Mouse (Mus musculus) stomach, postnatal 0 days (tissue): ENCODE results near the gene Apoa2. TPM values are rescaled to one million over a fixed set of nuclear protein-coding genes. Genes with fewer than 3 reads are reported as not detected.

ENCODE experiments used
- ATAC-seq: fragments of 200-750 bp; cut with Nextera tagmentation; 2 replicates; pipeline ENCODE4 v1.8.0; 2017; ENCODE audit not compliant: low FRiP score, low TSS enrichment
- DNase-seq: peaks from one replicate; pipeline ENCODE4 v3.0.0-alpha.2; 2016; ENCODE audit warnings: low spot score
- H3K27ac ChIP-seq: fragments of 300-500 bp; sonication (generic); replicated peaks from 2 replicates; pipeline ENCODE4 v1.5.1; 2014; ENCODE audit warnings: mild to moderate bottlenecking, control low read depth
- H3K27me3 ChIP-seq: fragments of 300-500 bp; sonication (generic); 2 replicates; pipeline ENCODE4 v1.6.1; 2014; ENCODE audit warnings: low read length; ENCODE audit not compliant: control insufficient read depth, insufficient read depth
- H3K36me3 ChIP-seq: fragments of 300-500 bp; sonication (generic); 2 replicates; pipeline ENCODE4 v1.6.1; 2014; ENCODE audit warnings: low read length, mixed read lengths; ENCODE audit not compliant: control insufficient read depth, insufficient read depth
- H3K4me1 ChIP-seq: fragments of 300-500 bp; sonication (generic); replicated peaks from 2 replicates; pipeline ENCODE4 v1.6.1; 2014; ENCODE audit warnings: antibody characterized with exemption; ENCODE audit not compliant: control insufficient read depth, insufficient read depth
- H3K4me2 ChIP-seq: fragments of 300-500 bp; sonication (generic); replicated peaks from 2 replicates; pipeline ENCODE4 v1.6.1; 2014; ENCODE audit warnings: low read depth, mild to moderate bottlenecking, control low read depth, moderate library complexity
- H3K4me3 ChIP-seq: fragments of 300-500 bp; sonication (generic); 2 replicates; pipeline ENCODE4 v1.5.1; 2014; ENCODE audit warnings: low read depth, low read length, control low read depth
- H3K9ac ChIP-seq: fragments of 300-500 bp; sonication (generic); 2 replicates; pipeline ENCODE4 v1.6.1; 2014; ENCODE audit warnings: mild to moderate bottlenecking, low read length, control low read depth, mixed read lengths
- H3K9me3 ChIP-seq: fragments of 300-500 bp; sonication (generic); 2 replicates; pipeline ENCODE4 v1.6.1; 2016; ENCODE audit warnings: low read length; ENCODE audit not compliant: control insufficient read depth
- CTCF ChIP-seq: IDR thresholded peaks from 2 replicates; pipeline ENCODE4 v1.5.1; 2016; ENCODE audit warnings: antibody characterized with exemption, low read depth, mild to moderate bottlenecking, moderate library complexity
- EP300 ChIP-seq: optimal IDR thresholded peaks from 2 replicates; pipeline ENCODE3; 2016; ENCODE audit warnings: antibody characterized with exemption
- WGBS: fragments of 180-500 bp; shearing (Covaris S2); extraction: QIAGEN DNeasy Blood & Tissue Kit; methylation state at CpG from one replicate; pipeline ENCODE4 v1.1.7; 2014; 5-methylcytosine and 5-hydroxymethylcytosine counted together
- polyA plus RNA-seq: library from polyadenylated mRNA; unstranded; fragments of >200 nt; fragmentation: Nextera tagmentation; extraction: Ambion mirVana; gene quantifications from 2 replicates; pipeline ENCODE4 v1.2.1, GENCODE M21; 2015

Gene Apoa2
- polyA plus RNA-seq, 1 experiment from 2014 or later, result 26.3 TPM

DNA sequence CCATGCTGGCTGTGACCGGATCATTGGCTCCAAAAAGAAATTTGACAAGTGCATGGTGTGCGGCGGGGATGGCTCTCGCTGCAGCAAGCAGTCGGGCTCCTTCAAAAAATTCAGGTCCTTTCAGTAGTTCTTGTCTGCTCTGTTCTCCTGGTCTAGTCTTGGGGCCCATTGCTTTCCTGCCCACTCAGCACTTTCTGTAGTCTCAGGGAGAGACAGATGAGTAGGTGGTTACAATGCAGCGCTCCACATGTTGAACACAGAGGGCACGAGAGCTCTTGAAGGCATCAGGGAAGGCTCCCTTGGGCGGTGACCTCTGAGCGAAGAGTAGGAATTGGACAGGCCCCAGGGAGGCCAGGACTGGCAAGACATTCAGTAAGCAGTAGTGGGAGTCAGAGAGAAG is 32.9 kb downstream of the Apoa2 start:
- H3K36me3 ChIP-seq, result 0 out of 2 replicates have a peak, but pooled peaks cover 3% of the 10 kb centered on the region
- no peaks in the 10 kb centered on the region for H3K27me3 ChIP-seq
- H3K9me3 ChIP-seq, result no peaks in the 10 kb centered on the region
- H3K27ac ChIP-seq, result no peak overlapping the region
- no peak for DNase-seq
- no peak for ATAC-seq
- TF ChIP-seq EP300, result no peak
- no peak for TF ChIP-seq CTCF
- H3K4me2 ChIP-seq, result no peak overlapping the region
- H3K4me3 ChIP-seq, result no peak overlapping the region
- 81% methylated on average over 9 of the region's 9 CpGs for WGBS
- H3K4me1 ChIP-seq, result 0 out of 2 replicates have a peak, but pooled peaks cover 3% of the 10 kb centered on the region
- no peak overlapping the region for H3K9ac ChIP-seq

DNA sequence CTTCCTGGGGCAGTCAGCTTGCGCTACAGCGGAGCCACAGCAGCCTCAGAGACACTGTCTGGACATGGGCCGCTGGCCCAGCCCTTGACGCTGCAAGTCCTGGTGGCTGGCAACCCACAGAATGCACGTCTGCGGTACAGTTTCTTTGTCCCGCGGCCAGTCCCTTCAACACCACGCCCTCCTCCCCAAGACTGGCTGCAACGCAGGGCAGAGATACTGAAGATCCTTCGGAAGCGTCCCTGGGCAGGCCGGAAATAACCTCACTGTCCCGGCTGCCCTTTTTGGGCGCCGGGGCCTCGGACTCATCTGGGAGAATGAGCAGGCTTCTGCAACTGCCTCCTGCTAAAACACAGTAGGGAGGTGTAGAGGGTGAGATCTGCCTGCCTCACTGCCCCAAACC is 34.1 kb downstream of the Apoa2 start:
- Histone ChIP-seq H3K27ac (no peak overlapping the region), H3K9ac (no peak overlapping the region), H3K4me2 (no peak overlapping the region), H3K27me3 (no peaks in the 10 kb centered on the region), H3K9me3 (no peaks in the 10 kb centered on the region), H3K4me3 (no peak overlapping the region), H3K4me1 (0 out of 2 replicates have a peak, but pooled peaks cover 3% of the 10 kb centered on the region), H3K36me3 (0 out of 2 replicates have a peak, but pooled peaks cover 3% of the 10 kb centered on the region)
- ATAC-seq (no peak), DNase-seq (no peak)
- TF ChIP-seq CTCF (no peak), EP300 (no peak)
- WGBS, result 67% methylated on average over 17 of the region's 17 CpGs

DNA sequence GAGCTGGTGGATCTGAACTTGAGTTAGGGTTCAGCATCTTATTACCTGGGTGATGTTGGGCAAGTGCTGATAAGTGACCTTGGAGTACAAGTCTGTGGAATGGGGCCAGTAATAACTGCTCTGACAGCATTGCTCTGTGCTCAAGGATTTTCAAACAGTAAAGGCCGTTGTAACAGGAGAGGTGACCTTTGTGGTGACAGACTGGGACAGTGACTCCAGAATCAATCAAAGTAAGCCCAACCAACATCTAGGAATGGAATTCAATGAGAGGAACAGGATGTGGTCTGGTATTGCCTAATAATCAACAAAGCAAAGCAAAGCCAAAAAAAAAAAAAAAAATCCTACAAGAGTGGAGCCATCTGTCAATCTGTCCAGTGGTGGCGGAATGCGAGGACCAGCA is 35.5 kb downstream of the Apoa2 start:
- H3K27me3 ChIP-seq, result no peaks in the 10 kb centered on the region
- no peak overlapping the region for H3K4me3 ChIP-seq
- no peak for DNase-seq
- TF ChIP-seq EP300 (no peak), CTCF (no peak)
- no peak overlapping the region for H3K9ac ChIP-seq
- H3K4me2 ChIP-seq, result no peak overlapping the region
- H3K9me3 ChIP-seq, result no peaks in the 10 kb centered on the region
- H3K27ac ChIP-seq, result 0 out of 2 replicates have a peak overlapping the region, but pooled peaks have one; percentile 18
- no peaks in the 10 kb centered on the region for H3K36me3 ChIP-seq
- H3K4me1 ChIP-seq, result 0 out of 2 replicates have a peak, but pooled peaks cover 3% of the 10 kb centered on the region
- WGBS, result 59% methylated on average over 3 of the region's 3 CpGs
- ATAC-seq, result no peak

- Histone ChIP-seq H3K27me3 (no peaks in the 10 kb centered on the region), H3K4me2 (peak overlapping the region; percentile 40), H3K4me3 (no peak overlapping the region; the same call in 1 of the 2 replicates), H3K27ac (peak overlapping the region; percentile 91), H3K9me3 (no peaks in the 10 kb centered on the region), H3K36me3 (no peaks in the 10 kb centered on the region), H3K9ac (0 out of 2 replicates have a peak overlapping the region, but pooled peaks have one; percentile 31), H3K4me1 (0 out of 2 replicates have a peak, but pooled peaks cover 3% of the 10 kb centered on the region)
- TF ChIP-seq EP300 (no peak), CTCF (no peak)
- 0% methylated on average over 8 of the region's 8 CpGs for WGBS
- ATAC-seq (peak; percentile 63), DNase-seq (peak; percentile 62)
These were observed 37.8 kb downstream of the Apoa2 start for GRCm38 (mm10) chr1:171262594-171263130.

DNA sequence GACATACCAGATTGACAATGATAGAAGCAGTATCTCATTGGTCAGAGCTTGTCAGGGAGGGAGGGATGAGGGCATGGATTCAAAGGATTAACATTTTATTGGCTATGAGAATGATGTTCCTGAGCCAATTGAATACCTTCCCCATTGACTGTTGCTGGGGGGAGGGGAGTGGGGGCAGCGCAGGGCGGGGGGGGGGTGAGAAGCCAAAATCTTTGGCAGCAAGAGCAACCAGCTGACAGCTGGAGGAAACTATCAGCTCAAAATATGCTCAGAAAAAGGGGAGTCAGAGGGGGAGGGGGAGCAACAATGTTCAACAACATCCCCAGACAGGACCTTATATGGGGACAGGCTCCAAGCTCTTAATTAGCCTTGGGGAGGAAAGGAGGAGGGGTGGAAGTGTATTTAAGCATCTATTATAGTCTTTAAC is 38.3 kb downstream of the Apoa2 start:
- H3K36me3 ChIP-seq, result no peaks in the 10 kb centered on the region
- H3K4me3 ChIP-seq, result no peak overlapping the region
- WGBS, result 0% methylated on average over 2 of the region's 2 CpGs
- H3K9ac ChIP-seq, result no peak overlapping the region
- no peaks in the 10 kb centered on the region for H3K27me3 ChIP-seq
- H3K9me3 ChIP-seq, result no peaks in the 10 kb centered on the region
- TF ChIP-seq CTCF, result no peak
- TF ChIP-seq EP300, result no peak
- DNase-seq (peak; percentile 55), ATAC-seq (peak; percentile 82; the same call in 1 of the 2 replicates)
- 0 out of 2 replicates have a peak, but pooled peaks cover 3% of the 10 kb centered on the region for H3K4me1 ChIP-seq
- H3K4me2 ChIP-seq, result peak overlapping the region; percentile 40; the same call in 1 of the 2 replicates
- peak overlapping the region; percentile 84 for H3K27ac ChIP-seq
